Mouse (Mus musculus): ENCODE measurements around the gene Cep85l.

- TF ChIP-seq POLR2A (IDR thresholded peaks at IDR 0.05; ENCODE audit: extremely low read depth, insufficient read depth, low read length) (no peak), CTCF (IDR thresholded peaks at IDR 0.05; ENCODE audit: extremely low read depth, insufficient read depth, low read length) (no peak)
These were observed 602 bp downstream of the Cep85l start for GRCm38 (mm10) chr10:53378981-53379708.

Data from cortical plate, adult 2 months (tissue).